Mouse (Mus musculus) limb, embryonic 13.5 days (tissue): ENCODE data around the gene Cby1. TPM values are rescaled to one million over a fixed set of nuclear protein-coding genes. Genes with fewer than 3 reads are reported as not detected.

Experiments used
- polyA plus RNA-seq: library from polyadenylated mRNA; unstranded; fragments of >200 nt; fragmentation: Nextera tagmentation; extraction: Ambion mirVana; gene quantifications from 2 replicates; pipeline ENCODE4 v1.2.1, GENCODE M21; 2015

The Cby1 gene
- polyA plus RNA-seq, 1 experiment from 2014 or later, result 55.1 TPM

Other genes with a start within 250 kb of the Cby1 start
- gene Csnk1e, start 203.6 kb upstream of the Cby1 start, polyA plus RNA-seq, result 109 and 116 TPM in 2 replicates
- gene Kcnj4, start 154.0 kb upstream of the Cby1 start, polyA plus RNA-seq, result not detected in 2 replicates
- 123 and 133 TPM in 2 replicates for gene Kdelr3, start 142.8 kb upstream of the Cby1 start, polyA plus RNA-seq
- gene Ddx17, start 112.5 kb upstream of the Cby1 start, polyA plus RNA-seq, result 62.3 and 62.9 TPM in 2 replicates
- 2.7 and 3.2 TPM in 2 replicates for gene Dmc1, start 54.1 kb upstream of the Cby1 start, polyA plus RNA-seq
- gene Fam227a, start 243 bp upstream of the Cby1 start, polyA plus RNA-seq, result 1.4 and 2.2 TPM in 2 replicates
- gene Tomm22, start 11.7 kb downstream of the Cby1 start, polyA plus RNA-seq, result 221 and 226 TPM in 2 replicates
- gene Josd1, start 28.7 kb downstream of the Cby1 start, polyA plus RNA-seq, result 24.8 and 26.7 TPM in 2 replicates
- 37.1 and 40.8 TPM in 2 replicates for gene Gtpbp1, start 31.6 kb downstream of the Cby1 start, polyA plus RNA-seq
- 5.5 and 7.8 TPM in 2 replicates for gene Sun2, start 83.3 kb downstream of the Cby1 start, polyA plus RNA-seq
- 69.5 and 74.1 TPM in 2 replicates for gene Dnal4, start 118.7 kb downstream of the Cby1 start, polyA plus RNA-seq
- 2.7 and 2.9 TPM in 2 replicates for gene Nptxr, start 145.6 kb downstream of the Cby1 start, polyA plus RNA-seq
- 0.46 and 0.60 TPM in 2 replicates for gene Npcd, start 175.0 kb downstream of the Cby1 start, polyA plus RNA-seq
- 45.4 and 54.5 TPM in 2 replicates for gene Cbx6, start 175.5 kb downstream of the Cby1 start, polyA plus RNA-seq
- gene Apobec3, start 232.5 kb downstream of the Cby1 start, polyA plus RNA-seq, result 13.5 and 14.1 TPM in 2 replicates